Mouse (Mus musculus): ENCODE measurements around the gene Map4k2. TPM values are rescaled to one million over a fixed set of nuclear protein-coding genes. Genes with fewer than 3 reads are reported as not detected.

The Map4k2 gene
- 591 to 639 TPM (median 615 TPM) in 4 replicates for total RNA-seq (2023; ENCODE audit: inconsistent age)

GRCm38 (mm10) chr19:6340524-6341452 is at the start of gene Map4k2:
TSS of gene Map4k2 (plus strand) at chr19:6341135.

GRCm38 (mm10) chr19:6306137-6306551 is 34.8 kb upstream of the Map4k2 start, which contains the start of gene Cdc42bpg:
TSS of gene Cdc42bpg (plus strand) at chr19:6306456.

GRCm38 (mm10) chr19:6334673-6335457 is 6.1 kb upstream of the Map4k2 start, which contains the start of gene Men1:
TSS of gene Men1 (plus strand) at chr19:6334979.

GRCm38 (mm10) chr19:6363411-6364240 is 22.7 kb downstream of the Map4k2 start, which contains the start of gene Sf1:
TSS of gene Sf1 (plus strand) at chr19:6363690.

GRCm38 (mm10) chr19:6384128-6384527 is 43.2 kb downstream of the Map4k2 start, which contains the start of gene Pygm:
TSS of gene Pygm (plus strand) at chr19:6384399.

GRCm38 (mm10) chr19:6399285-6400095 is 58.6 kb downstream of the Map4k2 start, which contains the start of gene Rasgrp2:
TSS of gene Rasgrp2 (plus strand) at chr19:6399340.

Other genes with a start within 250 kb of the Map4k2 start
- not detected in 4 replicates for gene AC131692.1, start 246.7 kb upstream of the Map4k2 start, total RNA-seq (2023; ENCODE audit: inconsistent age)
- not detected in 4 replicates for gene Naaladl1, start 235.4 kb upstream of the Map4k2 start, total RNA-seq (2023; ENCODE audit: inconsistent age)
- gene Sac3d1, start 222.5 kb upstream of the Map4k2 start, total RNA-seq (2023; ENCODE audit: inconsistent age), result 8.1 to 10.4 TPM (median 8.8 TPM) in 4 replicates
- gene Snx15, start 212.8 kb upstream of the Map4k2 start, total RNA-seq (2023; ENCODE audit: inconsistent age), result 28.8 to 34.9 TPM (median 32.1 TPM) in 4 replicates
- not detected in 4 replicates for gene Batf2, start 200.2 kb upstream of the Map4k2 start, total RNA-seq (2023; ENCODE audit: inconsistent age)
- gene Arl2, start 199.6 kb upstream of the Map4k2 start, total RNA-seq (2023; ENCODE audit: inconsistent age), result 28.2 to 35.1 TPM (median 33.3 TPM) in 4 replicates
- not detected in 4 replicates for gene Majin, start 156.7 kb upstream of the Map4k2 start, total RNA-seq (2023; ENCODE audit: inconsistent age)
- gene Gpha2, start 114.8 kb upstream of the Map4k2 start, total RNA-seq (2023; ENCODE audit: inconsistent age), result not detected in 4 replicates
- gene Ppp2r5b, start 105.3 kb upstream of the Map4k2 start, total RNA-seq (2023; ENCODE audit: inconsistent age), result 23.9 to 27.8 TPM (median 25.9 TPM) in 4 replicates
- 163 to 191 TPM (median 175 TPM) in 4 replicates for gene Atg2a, start 99.5 kb upstream of the Map4k2 start, total RNA-seq (2023; ENCODE audit: inconsistent age)
- gene Ehd1, start 64.4 kb upstream of the Map4k2 start, total RNA-seq (2023; ENCODE audit: inconsistent age), result 247 to 254 TPM (median 253 TPM) in 4 replicates
- gene Cdc42bpg, start 34.7 kb upstream of the Map4k2 start, total RNA-seq (2023; ENCODE audit: inconsistent age), result 13.9 to 18.0 TPM (median 15.4 TPM) in 4 replicates
- gene Men1, start 6.2 kb upstream of the Map4k2 start, total RNA-seq (2023; ENCODE audit: inconsistent age), result 39.8 to 42.8 TPM (median 40.9 TPM) in 4 replicates
- 917 to 1,004 TPM (median 992 TPM) in 4 replicates for gene Sf1, start 22.6 kb downstream of the Map4k2 start, total RNA-seq (2023; ENCODE audit: inconsistent age)
- 21.0 to 29.6 TPM (median 25.9 TPM) in 4 replicates for gene Pygm, start 43.3 kb downstream of the Map4k2 start, total RNA-seq (2023; ENCODE audit: inconsistent age)
- gene Rasgrp2, start 58.2 kb downstream of the Map4k2 start, total RNA-seq (2023; ENCODE audit: inconsistent age), result 716 to 754 TPM (median 727 TPM) in 4 replicates
- gene Nrxn2, start 77.6 kb downstream of the Map4k2 start, total RNA-seq (2023; ENCODE audit: inconsistent age), result 0.78 to 2.7 TPM (median 1.1 TPM) in 4 replicates
- 0.22 to 0.93 TPM (median 0.36 TPM) in 3 of 4 replicates, not detected in the other for gene Slc22a12, start 201.9 kb downstream of the Map4k2 start, total RNA-seq (2023; ENCODE audit: inconsistent age)

Data from B cell, adult (primary cell).